Mouse (Mus musculus): ENCODE measurements around the gene Rhoj. TPM values are rescaled to one million over a fixed set of nuclear protein-coding genes. Genes with fewer than 3 reads are reported as not detected.

Gene Rhoj
- total and polyA plus RNA-seq, 2 experiments from 2014 or later: 13.3 to 17.5 TPM

DNA sequence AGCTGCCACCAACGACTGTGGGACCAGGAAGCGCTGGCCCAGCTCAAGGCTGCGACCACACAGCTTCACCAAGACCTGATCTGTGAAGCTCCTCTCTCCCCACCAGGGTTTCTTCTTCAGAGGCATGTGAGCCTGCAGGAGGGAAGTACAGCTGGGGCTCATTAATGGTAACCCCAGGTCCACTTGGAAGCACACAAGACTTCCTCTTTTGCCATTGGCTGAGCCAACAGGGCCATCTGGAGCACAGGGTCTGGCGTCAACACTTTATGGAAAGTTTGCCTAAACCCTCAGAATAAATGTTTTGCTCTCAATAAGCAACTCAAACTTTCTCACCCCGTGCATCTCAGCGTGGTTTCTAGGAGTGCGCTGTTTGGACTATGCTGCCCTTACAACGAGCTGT, 79.0 kb downstream of the Rhoj start:
- no peak for ATAC-seq (ENCODE audit: low FRiP score)

GRCm38 (mm10) chr12:75387846-75388245, 79.7 kb downstream of the Rhoj start:
- no peak for DNase-seq (ENCODE audit: low spot score)
- no peaks in the 10 kb centered on the region for H3K9me3 ChIP-seq (ENCODE audit: low read length)
- H3K4me1 ChIP-seq (ENCODE audit: insufficient read depth, low read length): no peaks in the 10 kb centered on the region
- H3K4me2 ChIP-seq (ENCODE audit: low read depth, low read length, poor library complexity, severe bottlenecking): no peak overlapping the region
- no peaks in the 10 kb centered on the region for H3K27me3 ChIP-seq (ENCODE audit: insufficient read depth, low read length)
- ATAC-seq (ENCODE audit: low FRiP score): no peak
- no peak overlapping the region for H3K27ac ChIP-seq (ENCODE audit: low read depth, low read length)
- H3K9ac ChIP-seq (replicated peaks; ENCODE audit: low read length, poor library complexity, severe bottlenecking): no peak overlapping the region
- 97% methylated on average over 15 of the region's 15 CpGs for WGBS
- TF ChIP-seq CTCF (IDR thresholded peaks at IDR 0.05): no peak
- H3K36me3 ChIP-seq (ENCODE audit: insufficient read depth, low read length): no peaks in the 10 kb centered on the region
- no peak overlapping the region for H3K4me3 ChIP-seq (ENCODE audit: low read depth, low read length)

More for the DNA sequence above, 79.0 kb downstream of the Rhoj start:
- Histone ChIP-seq H3K9me3 (ENCODE audit: low read length) (no peaks in the 10 kb centered on the region), H3K36me3 (ENCODE audit: insufficient read depth, low read length) (no peaks in the 10 kb centered on the region), H3K27ac (ENCODE audit: low read depth, low read length) (no peak overlapping the region), H3K9ac (replicated peaks; ENCODE audit: low read length, poor library complexity, severe bottlenecking) (no peak overlapping the region), H3K4me2 (ENCODE audit: low read depth, low read length, poor library complexity, severe bottlenecking) (no peak overlapping the region), H3K27me3 (ENCODE audit: insufficient read depth, low read length) (no peaks in the 10 kb centered on the region), H3K4me3 (ENCODE audit: low read depth, low read length) (no peak overlapping the region), H3K4me1 (ENCODE audit: insufficient read depth, low read length) (no peaks in the 10 kb centered on the region)
- no peak for DNase-seq (ENCODE audit: low spot score)
- 87% methylated on average over 8 of the region's 8 CpGs for WGBS
- TF ChIP-seq CTCF (IDR thresholded peaks at IDR 0.05): no peak

- no peaks in the 10 kb centered on the region for H3K9me3 ChIP-seq (ENCODE audit: low read length)
- H3K4me1 ChIP-seq (ENCODE audit: insufficient read depth, low read length): no peaks in the 10 kb centered on the region
- 94% methylated on average over 9 of the region's 9 CpGs for WGBS
- no peaks in the 10 kb centered on the region for H3K27me3 ChIP-seq (ENCODE audit: insufficient read depth, low read length)
- H3K27ac ChIP-seq (ENCODE audit: low read depth, low read length): no peak overlapping the region
- DNase-seq (ENCODE audit: low spot score): no peak
- no peak overlapping the region for H3K9ac ChIP-seq (replicated peaks; ENCODE audit: low read length, poor library complexity, severe bottlenecking)
- H3K4me2 ChIP-seq (ENCODE audit: low read depth, low read length, poor library complexity, severe bottlenecking): no peak overlapping the region
- no peak overlapping the region for H3K4me3 ChIP-seq (ENCODE audit: low read depth, low read length)
- no peak for TF ChIP-seq CTCF (IDR thresholded peaks at IDR 0.05)
- ATAC-seq (ENCODE audit: low FRiP score): no peak
- no peaks in the 10 kb centered on the region for H3K36me3 ChIP-seq (ENCODE audit: insufficient read depth, low read length)
Measured at GRCm38 (mm10) chr12:75388521-75388920, 80.4 kb downstream of the Rhoj start.

DNA sequence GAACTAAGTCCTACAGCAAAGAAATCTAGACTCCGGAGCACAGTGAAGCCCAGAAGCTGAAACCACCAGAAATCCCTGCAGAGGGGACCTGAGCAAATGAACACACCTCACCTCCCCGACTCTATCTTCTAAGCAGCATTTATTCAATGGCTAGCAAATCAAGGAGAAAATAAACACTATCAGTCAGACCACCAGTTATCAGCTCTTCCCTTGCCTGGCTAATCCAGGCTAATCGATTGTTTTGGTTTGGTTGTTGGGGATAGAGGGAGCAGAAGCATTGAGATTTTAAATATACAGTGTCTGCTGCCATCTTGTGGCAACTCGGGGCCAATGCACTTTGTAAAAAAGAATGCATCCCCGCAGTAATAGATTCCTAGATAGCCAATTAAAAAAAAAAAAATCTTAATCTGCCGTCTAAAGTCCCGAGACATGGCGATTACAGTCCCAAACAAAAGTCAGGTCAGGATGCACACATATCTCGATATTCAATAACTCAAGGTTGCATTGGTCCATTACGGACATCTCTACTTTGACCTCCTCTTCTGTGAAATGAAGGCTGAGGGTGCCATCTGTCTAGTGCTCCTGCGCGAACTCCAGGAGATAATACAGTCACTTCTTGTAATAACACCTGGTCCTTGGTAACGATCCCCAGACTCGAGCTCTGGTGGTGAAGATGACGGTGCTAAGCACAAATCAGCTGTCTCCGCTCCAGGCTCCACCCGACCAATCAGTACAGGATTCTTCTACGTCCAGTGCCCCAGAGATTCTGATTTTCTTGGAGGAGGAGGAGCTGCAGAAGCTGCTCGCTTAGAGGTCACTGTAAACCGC, 81.4 kb downstream of the Rhoj start:
- peak overlapping the region; percentile 29; the same call in 1 of the 2 replicates for H3K4me2 ChIP-seq (ENCODE audit: low read depth, low read length, poor library complexity, severe bottlenecking)
- peak; percentile 47; the same call in 1 of the 2 replicates for ATAC-seq (ENCODE audit: low FRiP score)
- peak; percentile 72 for DNase-seq (ENCODE audit: low spot score)
- H3K9ac ChIP-seq (replicated peaks; ENCODE audit: low read length, poor library complexity, severe bottlenecking): no peak overlapping the region
- 39% methylated on average over 20 of the region's 20 CpGs for WGBS
- H3K36me3 ChIP-seq (ENCODE audit: insufficient read depth, low read length): no peaks in the 10 kb centered on the region
- H3K27me3 ChIP-seq (ENCODE audit: insufficient read depth, low read length): no peaks in the 10 kb centered on the region
- TF ChIP-seq CTCF (IDR thresholded peaks at IDR 0.05): peak; percentile 87
- no peaks in the 10 kb centered on the region for H3K4me1 ChIP-seq (ENCODE audit: insufficient read depth, low read length)
- no peak overlapping the region for H3K27ac ChIP-seq (ENCODE audit: low read depth, low read length)
- H3K9me3 ChIP-seq (ENCODE audit: low read length): no peaks in the 10 kb centered on the region
- H3K4me3 ChIP-seq (ENCODE audit: low read depth, low read length): peak overlapping the region; percentile 15; the same call in 1 of the 2 replicates

DNA sequence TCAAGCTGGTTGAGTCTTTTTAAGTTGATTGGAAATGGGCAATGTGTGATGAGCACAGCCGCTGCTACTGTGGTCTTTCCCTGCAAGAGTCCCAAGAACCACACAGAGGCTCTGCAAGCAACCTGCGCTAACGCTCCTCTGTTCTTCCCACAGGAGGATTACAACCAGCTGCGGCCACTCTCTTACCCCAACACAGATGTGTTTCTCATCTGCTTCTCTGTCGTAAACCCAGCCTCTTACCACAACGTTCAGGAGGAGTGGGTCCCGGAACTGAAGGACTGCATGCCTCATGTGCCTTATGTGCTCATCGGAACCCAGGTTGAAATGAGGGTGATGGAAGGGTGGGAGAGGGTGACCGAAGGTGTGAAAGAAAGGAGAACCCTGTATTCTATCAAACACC, 83.4 kb downstream of the Rhoj start:
- no peaks in the 10 kb centered on the region for H3K4me1 ChIP-seq (ENCODE audit: insufficient read depth, low read length)
- ATAC-seq (ENCODE audit: low FRiP score) (no peak), DNase-seq (ENCODE audit: low spot score) (no peak)
- H3K9ac ChIP-seq (replicated peaks; ENCODE audit: low read length, poor library complexity, severe bottlenecking): no peak overlapping the region
- no peak overlapping the region for H3K4me3 ChIP-seq (ENCODE audit: low read depth, low read length)
- TF ChIP-seq CTCF (IDR thresholded peaks at IDR 0.05): no peak
- WGBS: 88% methylated on average over 9 of the region's 9 CpGs
- no peaks in the 10 kb centered on the region for H3K36me3 ChIP-seq (ENCODE audit: insufficient read depth, low read length)
- no peaks in the 10 kb centered on the region for H3K9me3 ChIP-seq (ENCODE audit: low read length)
- H3K27ac ChIP-seq (ENCODE audit: low read depth, low read length): no peak overlapping the region
- H3K27me3 ChIP-seq (ENCODE audit: insufficient read depth, low read length): no peaks in the 10 kb centered on the region
- no peak overlapping the region for H3K4me2 ChIP-seq (ENCODE audit: low read depth, low read length, poor library complexity, severe bottlenecking)

GRCm38 (mm10) chr12:75394011-75394773, 86.1 kb downstream of the Rhoj start:
- WGBS: 92% methylated on average over 20 of the region's 20 CpGs
- Histone ChIP-seq H3K27ac (ENCODE audit: low read depth, low read length) (no peak overlapping the region), H3K27me3 (ENCODE audit: insufficient read depth, low read length) (no peaks in the 10 kb centered on the region), H3K36me3 (ENCODE audit: insufficient read depth, low read length) (no peaks in the 10 kb centered on the region), H3K4me2 (ENCODE audit: low read depth, low read length, poor library complexity, severe bottlenecking) (no peak overlapping the region), H3K9me3 (ENCODE audit: low read length) (no peaks in the 10 kb centered on the region), H3K9ac (replicated peaks; ENCODE audit: low read length, poor library complexity, severe bottlenecking) (no peak overlapping the region), H3K4me1 (ENCODE audit: insufficient read depth, low read length) (no peaks in the 10 kb centered on the region), H3K4me3 (ENCODE audit: low read depth, low read length) (no peak overlapping the region)
- DNase-seq (ENCODE audit: low spot score) (no peak), ATAC-seq (ENCODE audit: low FRiP score) (no peak)
- TF ChIP-seq CTCF (IDR thresholded peaks at IDR 0.05): no peak

All from midbrain, postnatal 0 days (tissue).